Mouse (Mus musculus) E14TG2a.4 (cell line): Measurements from ENCODE around the gene Gm266.

Experiments
- H3K27me3 ChIP-seq: 2 replicates; pipeline ENCODE4 v1.6.1; 2014; ENCODE audit warnings: low read length, control low read depth; ENCODE audit not compliant: insufficient read depth
- H3K36me3 ChIP-seq: 2 replicates; pipeline ENCODE4 v1.6.1; 2014; ENCODE audit warnings: low read length, control low read depth; ENCODE audit not compliant: insufficient read depth
- H3K4me1 ChIP-seq: replicated peaks from 2 replicates; pipeline ENCODE4 v1.6.1; 2014; ENCODE audit warnings: low read depth, low read length, control low read depth
- H3K4me3 ChIP-seq: replicated peaks from 2 replicates; pipeline ENCODE4 v1.5.1; 2014; ENCODE audit warnings: mild to moderate bottlenecking, low read length
- H3K9me3 ChIP-seq: 2 replicates; pipeline ENCODE4 v1.6.1; 2014; ENCODE audit warnings: low read length, control low read depth
- CTCF ChIP-seq: conservative IDR thresholded peaks from 2 replicates; pipeline ENCODE4 v1.5.1; 2014; ENCODE audit warnings: low read length
- NANOG ChIP-seq: IDR thresholded peaks from 2 replicates; pipeline ENCODE4 v1.6.1; 2014; ENCODE audit warnings: borderline replicate concordance, low read length, mixed read lengths
- POU5F1 ChIP-seq: IDR thresholded peaks from 2 replicates; pipeline ENCODE4 v1.6.1; 2014; ENCODE audit warnings: low read length, borderline replicate concordance

Gm266 gene

DNA sequence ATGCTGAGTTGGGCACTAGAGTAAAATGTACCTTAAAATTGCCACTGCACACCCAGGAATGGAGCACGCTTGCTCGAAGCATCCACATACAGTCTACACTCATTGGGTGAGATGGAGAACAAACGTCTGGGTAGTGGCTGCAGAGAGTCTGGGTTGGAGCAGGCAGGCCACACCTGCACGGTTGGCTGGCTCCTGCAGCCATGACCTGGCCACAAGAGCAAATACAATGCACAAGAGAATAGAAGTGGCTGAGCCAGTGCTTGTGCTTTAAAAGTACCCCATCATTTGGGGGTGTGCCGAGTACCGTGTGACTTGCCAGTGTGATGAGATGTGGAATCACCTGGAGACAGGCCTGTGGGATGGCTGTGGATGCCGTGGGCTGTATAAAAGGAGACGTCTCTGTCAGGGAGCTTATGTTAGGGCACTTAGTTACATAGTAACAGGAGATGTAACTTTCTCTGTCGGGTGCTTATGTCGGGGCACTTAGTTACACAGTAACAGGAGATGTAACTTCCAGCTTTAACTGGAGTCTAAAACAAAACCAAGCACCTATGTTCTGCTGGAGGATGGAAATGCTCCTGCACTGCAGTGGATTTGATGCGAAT, 3.7 kb upstream of the Gm266 start:
- no peaks in the 10 kb centered on the region for H3K36me3 ChIP-seq
- no peak overlapping the region for H3K4me3 ChIP-seq
- H3K9me3 ChIP-seq = no peaks in the 10 kb centered on the region
- H3K4me1 ChIP-seq = peaks cover 17% of the 10 kb centered on the region
- peaks cover 72% of the 10 kb centered on the region for H3K27me3 ChIP-seq
- TF ChIP-seq NANOG = no peak
- no peak for TF ChIP-seq POU5F1
- TF ChIP-seq CTCF = no peak

DNA sequence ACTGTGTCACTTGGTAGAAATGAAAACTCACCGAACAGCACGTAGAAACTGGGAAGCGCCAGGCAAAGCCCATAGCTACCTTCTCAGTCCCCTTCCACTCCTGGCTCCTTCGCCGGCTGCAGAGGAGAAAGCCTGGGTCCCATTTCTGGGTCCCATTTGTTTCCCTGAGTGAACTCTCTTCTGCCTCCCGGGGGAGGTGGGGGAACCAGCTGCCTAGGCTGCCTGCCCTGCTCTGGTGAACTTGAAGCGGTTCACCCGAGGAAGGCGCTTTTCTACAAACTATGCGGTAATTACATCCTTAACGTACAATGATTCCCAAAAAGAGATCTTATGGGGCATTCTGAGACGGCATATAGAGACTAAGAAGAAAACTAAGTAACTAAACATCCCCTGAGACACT, 832 bp upstream of the Gm266 start:
- Histone ChIP-seq H3K36me3 (no peaks in the 10 kb centered on the region), H3K27me3 (peaks cover 87% of the 10 kb centered on the region), H3K4me1 (peaks cover 17% of the 10 kb centered on the region), H3K9me3 (no peaks in the 10 kb centered on the region), H3K4me3 (peak overlapping the region; percentile 75)
- no peak for TF ChIP-seq POU5F1
- no peak for TF ChIP-seq NANOG
- no peak for TF ChIP-seq CTCF

DNA sequence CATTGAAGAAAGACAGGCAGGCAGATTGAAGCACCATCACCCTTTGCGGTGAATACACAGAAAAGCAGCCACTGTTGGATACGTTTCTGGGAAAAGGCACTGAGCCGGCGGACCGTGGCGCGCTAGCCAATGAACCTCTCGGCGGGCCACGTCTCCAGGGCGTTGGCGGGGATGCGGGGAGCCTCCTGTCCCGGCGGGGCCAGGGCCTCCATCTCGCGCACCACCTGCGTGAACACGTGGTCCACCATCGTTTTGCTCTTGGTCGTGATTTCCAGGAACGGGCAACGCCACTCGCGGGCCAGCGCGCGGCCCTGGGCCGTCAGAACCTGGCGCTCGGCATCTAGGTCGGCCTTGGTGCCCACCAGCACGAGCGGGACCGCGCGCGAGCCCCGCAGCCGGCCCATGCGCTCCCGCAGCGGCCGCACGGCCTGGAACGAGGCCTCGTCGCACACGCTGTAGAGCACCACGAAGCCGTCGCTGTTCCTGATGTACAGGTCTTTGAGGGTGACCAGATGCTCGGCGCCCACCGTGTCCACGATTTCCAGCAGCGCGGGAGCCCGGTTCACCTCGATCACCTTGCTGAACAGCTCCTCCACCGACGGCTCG, 474 bp downstream of the Gm266 start:
- TF ChIP-seq NANOG (no peak), CTCF (no peak), POU5F1 (no peak)
- peaks cover 90% of the 10 kb centered on the region for H3K27me3 ChIP-seq
- H3K9me3 ChIP-seq = no peaks in the 10 kb centered on the region
- peak overlapping the region; percentile 75 for H3K4me3 ChIP-seq
- H3K36me3 ChIP-seq = no peaks in the 10 kb centered on the region
- peaks cover 17% of the 10 kb centered on the region for H3K4me1 ChIP-seq

DNA sequence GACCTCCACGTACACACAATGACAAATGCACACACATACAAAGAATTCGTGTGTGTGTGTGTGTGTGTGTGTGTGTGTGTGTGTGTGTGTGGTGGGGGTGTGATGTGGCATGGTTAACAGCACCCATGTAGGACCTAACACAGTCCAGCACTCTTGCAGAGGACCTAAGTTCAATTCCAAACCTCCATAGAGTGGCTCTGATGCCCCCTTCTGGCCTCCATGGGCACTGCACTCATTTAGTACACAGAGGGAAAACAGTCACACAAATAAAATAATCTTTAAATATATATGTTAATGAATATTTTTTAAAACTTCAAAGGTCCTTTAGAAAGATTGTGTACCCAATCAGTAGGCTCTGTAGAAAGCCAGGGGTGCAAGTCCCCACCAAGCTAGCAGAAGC, 5.7 kb downstream of the Gm266 start:
- H3K9me3 ChIP-seq = no peaks in the 10 kb centered on the region
- H3K36me3 ChIP-seq = no peaks in the 10 kb centered on the region
- peaks cover 74% of the 10 kb centered on the region for H3K27me3 ChIP-seq
- peaks cover 3% of the 10 kb centered on the region; the same call in 1 of the 2 replicates for H3K4me1 ChIP-seq
- no peak overlapping the region for H3K4me3 ChIP-seq
- TF ChIP-seq CTCF (peak; percentile 82), NANOG (no peak)

DNA sequence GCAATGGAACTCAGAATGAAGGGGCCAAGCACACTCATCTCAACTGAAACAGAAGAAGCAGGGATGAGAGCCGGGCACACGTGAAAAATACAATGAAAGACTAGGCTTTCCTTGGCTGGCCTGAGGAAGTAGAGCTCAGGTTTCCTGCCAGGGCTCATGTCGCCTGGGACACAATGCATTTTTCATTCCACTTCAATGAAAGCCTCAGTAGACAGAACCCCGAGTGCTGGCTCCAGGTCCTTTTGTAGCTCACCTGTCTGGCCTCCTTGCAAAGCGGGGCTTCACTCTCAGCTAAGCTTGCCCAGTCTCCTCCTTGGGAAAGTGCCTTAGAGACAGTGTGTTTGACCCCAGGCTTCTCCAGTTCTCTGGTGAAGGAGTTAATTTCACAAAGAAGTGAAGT, 6.7 kb downstream of the Gm266 start:
- TF ChIP-seq CTCF (no peak), POU5F1 (no peak), NANOG (no peak)
- Histone ChIP-seq H3K9me3 (no peaks in the 10 kb centered on the region), H3K4me3 (no peak overlapping the region)

DNA sequence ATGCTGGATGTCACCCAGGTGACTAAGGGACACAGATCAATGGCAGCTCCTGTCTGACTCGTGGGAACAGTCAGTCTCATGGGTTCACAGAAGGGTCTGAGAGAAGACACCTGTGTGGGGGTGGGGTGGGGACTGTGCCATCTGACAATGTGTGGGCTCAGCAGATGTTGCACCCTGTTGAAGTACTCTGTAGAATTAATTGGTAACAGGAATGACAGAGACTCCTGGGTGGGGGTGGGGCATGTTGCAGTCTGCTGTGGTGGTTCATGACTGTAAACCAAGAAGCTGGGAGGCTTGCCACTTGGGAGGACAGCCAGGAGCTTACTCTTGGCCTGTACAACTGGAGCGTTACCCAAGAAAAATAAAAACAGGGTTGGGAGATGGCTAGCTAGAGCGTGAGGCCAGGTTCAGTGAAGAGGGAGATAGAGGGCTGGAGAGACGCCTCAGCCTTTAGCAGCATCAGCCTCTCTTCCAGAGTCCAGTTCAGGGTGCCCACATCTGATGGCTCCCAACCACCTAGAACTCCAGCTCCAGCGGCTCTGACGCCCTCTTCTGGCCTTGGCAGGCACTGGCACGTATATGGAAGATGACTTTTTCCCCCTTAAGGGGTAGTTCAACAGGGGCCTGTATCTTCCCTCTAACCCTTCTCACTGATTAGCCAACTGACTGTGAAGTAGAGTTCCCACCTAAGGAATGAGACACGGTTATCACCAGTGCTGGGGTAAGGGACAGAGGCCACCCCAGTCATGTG, 10.6 kb downstream of the Gm266 start:
- TF ChIP-seq NANOG (no peak), CTCF (peak; percentile 44)
- H3K36me3 ChIP-seq = no peaks in the 10 kb centered on the region
- no peak overlapping the region for H3K4me3 ChIP-seq
- H3K4me1 ChIP-seq = no peaks in the 10 kb centered on the region
- H3K9me3 ChIP-seq = no peaks in the 10 kb centered on the region
- peaks cover 42% of the 10 kb centered on the region for H3K27me3 ChIP-seq

More for the DNA sequence above, 6.7 kb downstream of the Gm266 start:
- H3K27me3 ChIP-seq = peaks cover 67% of the 10 kb centered on the region
- H3K4me1 ChIP-seq = no peaks in the 10 kb centered on the region
- no peaks in the 10 kb centered on the region for H3K36me3 ChIP-seq

DNA sequence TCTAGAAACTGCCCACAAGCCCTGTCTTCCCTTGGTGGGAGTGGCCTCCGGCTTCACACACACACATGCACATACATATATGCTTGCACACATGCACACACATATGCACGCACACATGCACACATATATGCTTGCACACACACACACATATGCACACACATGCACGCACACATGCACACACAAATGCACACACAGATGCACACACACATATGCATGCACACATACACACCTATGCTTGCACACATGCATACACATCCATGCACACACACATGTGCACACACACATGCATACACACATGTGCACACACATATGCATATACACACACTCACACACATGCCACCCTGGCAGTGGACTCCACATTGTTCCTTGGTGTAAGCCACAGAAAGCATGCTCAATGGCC, 11.2 kb downstream of the Gm266 start:
- Histone ChIP-seq H3K4me3 (no peak overlapping the region), H3K36me3 (no peaks in the 10 kb centered on the region), H3K4me1 (no peaks in the 10 kb centered on the region), H3K9me3 (no peaks in the 10 kb centered on the region), H3K27me3 (peaks cover 40% of the 10 kb centered on the region)
- TF ChIP-seq NANOG (no peak), POU5F1 (no peak), CTCF (no peak)

DNA sequence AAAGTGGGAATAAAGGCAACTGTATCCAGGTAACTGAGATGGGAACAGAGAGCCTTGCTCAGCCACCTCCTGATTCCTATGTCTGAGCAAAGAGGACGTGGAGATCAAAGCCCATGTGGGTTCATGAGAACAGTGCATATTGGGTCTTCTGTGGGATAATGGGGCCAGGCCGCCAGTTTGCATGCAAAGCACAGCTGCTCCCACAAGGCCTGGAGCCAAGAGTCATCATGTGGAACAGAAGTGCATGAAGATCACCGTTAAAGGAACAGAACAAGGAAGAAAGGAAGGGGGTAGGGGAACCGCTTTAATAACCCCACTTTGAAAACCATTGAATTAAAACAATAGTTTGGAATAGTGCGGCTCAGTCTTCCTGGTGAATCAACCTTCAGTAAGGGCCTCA, 12.7 kb downstream of the Gm266 start:
- Histone ChIP-seq H3K36me3 (no peaks in the 10 kb centered on the region), H3K9me3 (no peaks in the 10 kb centered on the region), H3K4me1 (no peaks in the 10 kb centered on the region), H3K4me3 (no peak overlapping the region), H3K27me3 (peaks cover 41% of the 10 kb centered on the region)
- no peak for TF ChIP-seq CTCF

DNA sequence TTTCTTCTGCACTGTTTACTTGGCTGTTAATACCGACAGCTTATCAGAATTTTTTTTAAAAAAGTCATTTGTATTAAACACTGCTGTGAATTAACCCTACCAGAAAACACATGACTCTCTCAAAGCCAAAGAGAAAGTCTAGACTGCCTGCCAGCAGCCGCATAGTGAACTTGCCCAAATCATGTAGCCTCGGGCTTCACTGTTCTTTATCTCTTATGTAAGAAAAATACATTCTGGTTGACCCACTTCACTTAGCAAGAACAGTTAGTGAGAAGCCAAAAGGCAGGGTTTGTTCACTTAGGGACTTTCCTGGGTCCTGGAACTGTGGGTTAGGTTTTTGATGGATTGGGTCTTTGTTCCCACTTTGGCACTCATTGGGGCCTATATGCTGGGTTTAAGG, 13.9 kb downstream of the Gm266 start:
- Histone ChIP-seq H3K36me3 (no peaks in the 10 kb centered on the region), H3K4me1 (no peaks in the 10 kb centered on the region), H3K4me3 (no peak overlapping the region), H3K9me3 (no peaks in the 10 kb centered on the region), H3K27me3 (peaks cover 31% of the 10 kb centered on the region)
- TF ChIP-seq POU5F1 (no peak), NANOG (no peak), CTCF (no peak)
